Mouse (Mus musculus): Measurements from ENCODE around the gene Ap4b1. TPM values are rescaled to one million over a fixed set of nuclear protein-coding genes. Genes with fewer than 3 reads are reported as not detected.

Ap4b1 gene
- polyA plus RNA-seq, 1 experiment = 36.2 TPM

- H3K27me3 ChIP-seq (ENCODE audit: control insufficient read depth, insufficient read depth, low read length) = no peaks in the 10 kb centered on the region
- TF ChIP-seq CTCF (IDR thresholded peaks at IDR 0.05; ENCODE audit: control insufficient read depth, insufficient read depth, insufficient replicate concordance, low read depth, low read length) (no peak), POLR2A (IDR thresholded peaks at IDR 0.05; ENCODE audit: control insufficient read depth, low read depth, low read length) (no peak)
- peaks cover 2% of the 10 kb centered on the region; the same call in 1 of the 2 replicates for H3K4me1 ChIP-seq (ENCODE audit: control insufficient read depth, insufficient read depth, low read length)
- H3K36me3 ChIP-seq (ENCODE audit: control insufficient read depth, insufficient read depth, low read length) = peaks cover 1% of the 10 kb centered on the region; the same call in 1 of the 2 replicates
- H3K27ac ChIP-seq (ENCODE audit: control insufficient read depth, insufficient read depth, low read depth, low read length) = no peak overlapping the region
- no peak overlapping the region for H3K4me3 ChIP-seq (ENCODE audit: control insufficient read depth, low read depth, low read length)
Measured at GRCm38 (mm10) chr3:103777940-103778339, 31.4 kb upstream of the Ap4b1 start.

- Histone ChIP-seq H3K4me1 (ENCODE audit: control insufficient read depth, insufficient read depth, low read length) (no peaks in the 10 kb centered on the region), H3K36me3 (ENCODE audit: control insufficient read depth, insufficient read depth, low read length) (peaks cover 1% of the 10 kb centered on the region; the same call in 1 of the 2 replicates), H3K27ac (ENCODE audit: control insufficient read depth, insufficient read depth, low read depth, low read length) (no peak overlapping the region), H3K27me3 (ENCODE audit: control insufficient read depth, insufficient read depth, low read length) (no peaks in the 10 kb centered on the region), H3K4me3 (ENCODE audit: control insufficient read depth, low read depth, low read length) (no peak overlapping the region)
- no peak for TF ChIP-seq POLR2A (IDR thresholded peaks at IDR 0.05; ENCODE audit: control insufficient read depth, low read depth, low read length)
- TF ChIP-seq CTCF (IDR thresholded peaks at IDR 0.05; ENCODE audit: control insufficient read depth, insufficient read depth, insufficient replicate concordance, low read depth, low read length) = no peak
Measured at GRCm38 (mm10) chr3:103778660-103779059, 30.7 kb upstream of the Ap4b1 start.

- H3K27ac ChIP-seq (ENCODE audit: control insufficient read depth, insufficient read depth, low read depth, low read length) = no peak overlapping the region
- peaks cover 1% of the 10 kb centered on the region; the same call in 1 of the 2 replicates for H3K36me3 ChIP-seq (ENCODE audit: control insufficient read depth, insufficient read depth, low read length)
- H3K4me1 ChIP-seq (ENCODE audit: control insufficient read depth, insufficient read depth, low read length) = no peaks in the 10 kb centered on the region
- H3K4me3 ChIP-seq (ENCODE audit: control insufficient read depth, low read depth, low read length) = no peak overlapping the region
- no peaks in the 10 kb centered on the region for H3K27me3 ChIP-seq (ENCODE audit: control insufficient read depth, insufficient read depth, low read length)
- no peak for TF ChIP-seq POLR2A (IDR thresholded peaks at IDR 0.05; ENCODE audit: control insufficient read depth, low read depth, low read length)
- no peak for TF ChIP-seq CTCF (IDR thresholded peaks at IDR 0.05; ENCODE audit: control insufficient read depth, insufficient read depth, insufficient replicate concordance, low read depth, low read length)
Measured at GRCm38 (mm10) chr3:103779183-103779582, 30.1 kb upstream of the Ap4b1 start.

- Histone ChIP-seq H3K36me3 (ENCODE audit: control insufficient read depth, insufficient read depth, low read length) (peaks cover 1% of the 10 kb centered on the region; the same call in 1 of the 2 replicates), H3K4me3 (ENCODE audit: control insufficient read depth, low read depth, low read length) (no peak overlapping the region), H3K4me1 (ENCODE audit: control insufficient read depth, insufficient read depth, low read length) (no peaks in the 10 kb centered on the region), H3K27me3 (ENCODE audit: control insufficient read depth, insufficient read depth, low read length) (no peaks in the 10 kb centered on the region), H3K27ac (ENCODE audit: control insufficient read depth, insufficient read depth, low read depth, low read length) (no peak overlapping the region)
- TF ChIP-seq POLR2A (IDR thresholded peaks at IDR 0.05; ENCODE audit: control insufficient read depth, low read depth, low read length) (no peak), CTCF (IDR thresholded peaks at IDR 0.05; ENCODE audit: control insufficient read depth, insufficient read depth, insufficient replicate concordance, low read depth, low read length) (no peak)
Measured at GRCm38 (mm10) chr3:103780271-103780670, 29.0 kb upstream of the Ap4b1 start.

GRCm38 (mm10) chr3:103780777-103781176 is 28.5 kb upstream of the Ap4b1 start:
- Histone ChIP-seq H3K27me3 (ENCODE audit: control insufficient read depth, insufficient read depth, low read length) (no peaks in the 10 kb centered on the region), H3K36me3 (ENCODE audit: control insufficient read depth, insufficient read depth, low read length) (no peaks in the 10 kb centered on the region), H3K4me3 (ENCODE audit: control insufficient read depth, low read depth, low read length) (no peak overlapping the region), H3K27ac (ENCODE audit: control insufficient read depth, insufficient read depth, low read depth, low read length) (no peak overlapping the region), H3K4me1 (ENCODE audit: control insufficient read depth, insufficient read depth, low read length) (no peaks in the 10 kb centered on the region)
- no peak for TF ChIP-seq CTCF (IDR thresholded peaks at IDR 0.05; ENCODE audit: control insufficient read depth, insufficient read depth, insufficient replicate concordance, low read depth, low read length)
- no peak for TF ChIP-seq POLR2A (IDR thresholded peaks at IDR 0.05; ENCODE audit: control insufficient read depth, low read depth, low read length)

- Histone ChIP-seq H3K4me1 (ENCODE audit: control insufficient read depth, insufficient read depth, low read length) (no peaks in the 10 kb centered on the region; the same call in 1 of the 2 replicates), H3K27me3 (ENCODE audit: control insufficient read depth, insufficient read depth, low read length) (no peaks in the 10 kb centered on the region), H3K36me3 (ENCODE audit: control insufficient read depth, insufficient read depth, low read length) (no peaks in the 10 kb centered on the region), H3K4me3 (ENCODE audit: control insufficient read depth, low read depth, low read length) (no peak overlapping the region), H3K27ac (ENCODE audit: control insufficient read depth, insufficient read depth, low read depth, low read length) (no peak overlapping the region)
- TF ChIP-seq POLR2A (IDR thresholded peaks at IDR 0.05; ENCODE audit: control insufficient read depth, low read depth, low read length) (no peak), CTCF (IDR thresholded peaks at IDR 0.05; ENCODE audit: control insufficient read depth, insufficient read depth, insufficient replicate concordance, low read depth, low read length) (no peak)
Measured at GRCm38 (mm10) chr3:103782844-103783609, 26.3 kb upstream of the Ap4b1 start.

GRCm38 (mm10) chr3:103787225-103787624 is 22.1 kb upstream of the Ap4b1 start:
- Histone ChIP-seq H3K4me3 (ENCODE audit: control insufficient read depth, low read depth, low read length) (no peak overlapping the region), H3K27ac (ENCODE audit: control insufficient read depth, insufficient read depth, low read depth, low read length) (no peak overlapping the region), H3K27me3 (ENCODE audit: control insufficient read depth, insufficient read depth, low read length) (no peaks in the 10 kb centered on the region), H3K4me1 (ENCODE audit: control insufficient read depth, insufficient read depth, low read length) (peaks cover 5% of the 10 kb centered on the region), H3K36me3 (ENCODE audit: control insufficient read depth, insufficient read depth, low read length) (no peaks in the 10 kb centered on the region)
- TF ChIP-seq CTCF (IDR thresholded peaks at IDR 0.05; ENCODE audit: control insufficient read depth, insufficient read depth, insufficient replicate concordance, low read depth, low read length) (no peak), POLR2A (IDR thresholded peaks at IDR 0.05; ENCODE audit: control insufficient read depth, low read depth, low read length) (no peak)

Measured in testis, adult 2 months (tissue).